Mouse (Mus musculus) lung, embryonic 16.5 days (tissue): Measurements from ENCODE around the gene Vmn1r191. TPM values are rescaled to one million over a fixed set of nuclear protein-coding genes. Genes with fewer than 3 reads are reported as not detected.

Experiments used
- microRNA-seq: library from miRNA; unstranded; fragments of <30 nt; microRNA quantifications from one replicate; pipeline ENCODE4, GENCODE M21; 2016
- polyA plus RNA-seq: library from polyadenylated mRNA; unstranded; fragments of >200 nt; fragmentation: Nextera tagmentation; extraction: Ambion mirVana; gene quantifications from 2 replicates; pipeline ENCODE4 v1.2.1, GENCODE M21; 2015

The Vmn1r191 gene
- polyA plus RNA-seq, 1 experiment from 2014 or later: not detected

Small RNAs within 50 kb of the gene (microRNA-seq; reads per million reads assigned to microRNA genes)
- not detected for gene Gm23282
- gene Gm25084: not detected

Other genes starting within 250 kb of the Vmn1r191 start
- 7.9 and 12.5 TPM in 2 replicates for gene Zfp184, start 238.9 kb downstream of the Vmn1r191 start, polyA plus RNA-seq
- gene Pom121l2, start 202.8 kb downstream of the Vmn1r191 start, polyA plus RNA-seq: 0.16 and 0.18 TPM in 2 replicates
- gene Prss16, start 174.2 kb downstream of the Vmn1r191 start, polyA plus RNA-seq: 10.0 and 26.0 TPM in 2 replicates
- 2.3 and 15.3 TPM in 2 replicates for gene Hist1h2ah, start 148.4 kb downstream of the Vmn1r191 start, polyA plus RNA-seq
- 6.6 and 7.3 TPM in 2 replicates for gene Hist1h2bk, start 148.1 kb downstream of the Vmn1r191 start, polyA plus RNA-seq
- 23.6 and 24.3 TPM in 2 replicates for gene Hist1h4i, start 142.6 kb downstream of the Vmn1r191 start, polyA plus RNA-seq
- 36.8 and 53.7 TPM in 2 replicates for gene Hist1h2ag, start 141.0 kb downstream of the Vmn1r191 start, polyA plus RNA-seq
- gene Hist1h2bj, start 140.8 kb downstream of the Vmn1r191 start, polyA plus RNA-seq: 12.9 and 16.4 TPM in 2 replicates
- not detected in 2 replicates for gene Vmn1r188, start 99.5 kb downstream of the Vmn1r191 start, polyA plus RNA-seq
- gene Vmn1r189, start 78.1 kb downstream of the Vmn1r191 start, polyA plus RNA-seq: not detected in 2 replicates
- gene Vmn1r192, start 7.2 kb upstream of the Vmn1r191 start, polyA plus RNA-seq: not detected in 2 replicates
- gene Vmn1r193, start 39.2 kb upstream of the Vmn1r191 start, polyA plus RNA-seq: not detected in 2 replicates
- gene Vmn1r194, start 60.2 kb upstream of the Vmn1r191 start, polyA plus RNA-seq: not detected in 2 replicates
- gene Vmn1r195, start 86.6 kb upstream of the Vmn1r191 start, polyA plus RNA-seq: not detected in 2 replicates
- gene Vmn1r196, start 106.0 kb upstream of the Vmn1r191 start, polyA plus RNA-seq: not detected in 2 replicates
- gene Vmn1r197, start 140.6 kb upstream of the Vmn1r191 start, polyA plus RNA-seq: not detected in 2 replicates
- gene Vmn1r198, start 166.4 kb upstream of the Vmn1r191 start, polyA plus RNA-seq: not detected in 2 replicates
- not detected in 2 replicates for gene Vmn1r199, start 195.8 kb upstream of the Vmn1r191 start, polyA plus RNA-seq
- not detected in 2 replicates for gene Vmn1r200, start 206.4 kb upstream of the Vmn1r191 start, polyA plus RNA-seq